Mouse (Mus musculus) MEL (cell line): ENCODE results near the gene Lsm7.

Source experiments
- CTCF ChIP-seq, 3 experiments: IDR thresholded peaks in 2 of 3; conservative IDR thresholded peaks in 1 of 3; 2 replicates each; pipeline ENCODE4 v1.5.1; 2011 to 2012; ENCODE audit warnings: low read length in 3 of 3, low read depth in 2 of 3, mild to moderate bottlenecking in 2 of 3, improper control_type of control experiment in 1 of 3, inconsistent platforms in 1 of 3, mixed read lengths in 1 of 3, moderate library complexity in 1 of 3; ENCODE audit not compliant: control insufficient read depth in 1 of 3, insufficient read depth in 1 of 3, poor library complexity in 1 of 3, severe bottlenecking in 1 of 3
- POLR2A ChIP-seq, 2 experiments: IDR thresholded peaks; 2 replicates each; pipeline ENCODE4 v1.6.1; 2011 to 2012; ENCODE audit warnings: low read length in 2 of 2, mild to moderate bottlenecking in 2 of 2, control low read depth in 1 of 2, improper control_type of control experiment in 1 of 2, low read depth in 1 of 2, moderate library complexity in 1 of 2; ENCODE audit not compliant: control insufficient read depth in 1 of 2, insufficient read depth in 1 of 2, poor library complexity in 1 of 2

DNA sequence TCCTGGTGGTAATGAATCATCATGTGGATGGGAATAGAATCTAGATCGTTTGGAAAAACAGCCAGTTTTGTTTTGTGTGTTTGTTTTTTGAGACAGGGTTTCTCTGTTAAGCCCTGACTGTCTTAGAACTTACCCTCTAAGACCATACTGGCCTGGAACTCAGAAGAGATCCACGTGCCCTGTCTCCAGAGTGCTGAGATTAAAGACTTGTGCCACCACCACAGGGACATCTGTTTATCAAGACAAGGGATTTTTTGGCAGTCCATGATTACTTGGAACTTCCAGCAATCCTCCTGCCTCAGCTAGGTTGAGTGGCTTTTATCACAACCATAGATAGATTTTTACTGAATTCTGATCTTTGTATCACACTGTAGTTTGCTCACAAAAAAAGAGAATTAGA, 30.2 kb downstream of the Lsm7 start:
- no peak for TF ChIP-seq POLR2A (IDR thresholded peaks at IDR 0.05; ENCODE audit: control insufficient read depth in 1 of 2, insufficient read depth in 1 of 2, low read depth in 1 of 2, low read length in 2 of 2, poor library complexity in 1 of 2)
- TF ChIP-seq CTCF (IDR thresholded peaks at IDR 0.05 in 2 of 3, conservative IDR thresholded peaks at IDR 0.05 in 1 of 3; ENCODE audit: control insufficient read depth in 1 of 3, insufficient read depth in 1 of 3, low read depth in 2 of 3, low read length in 3 of 3, poor library complexity in 1 of 3, severe bottlenecking in 1 of 3) = no peak
